Mouse (Mus musculus) stomach, embryonic 16.5 days (tissue): ENCODE measurements at regions not wholly inside any gene's neighbourhood (a gene's known extent, or its start where the extent isn't known, plus 50 kb on each side); places are given as distances from the start of the nearest gene placed in this dataset.

Experiments used
- ATAC-seq: fragments of 200-750 bp; cut with Nextera tagmentation; 2 replicates; pipeline ENCODE4 v1.8.0; 2017; ENCODE audit warnings: moderate number of reproducible peaks, moderate TSS enrichment; ENCODE audit not compliant: insufficient read depth, low FRiP score
- H3K27ac ChIP-seq: fragments of 300-500 bp; sonication (generic); 2 replicates; pipeline ENCODE4 v1.5.1; 2014; ENCODE audit warnings: low read length
- H3K27me3 ChIP-seq: fragments of 300-500 bp; sonication (generic); 2 replicates; pipeline ENCODE4 v1.6.1; 2014; ENCODE audit warnings: low read length, control low read depth, mixed read lengths; ENCODE audit not compliant: control insufficient read depth, insufficient read depth
- H3K36me3 ChIP-seq: fragments of 300-500 bp; sonication (generic); 2 replicates; pipeline ENCODE4 v1.6.1; 2014; ENCODE audit warnings: low read length; ENCODE audit not compliant: control insufficient read depth, insufficient read depth
- H3K4me1 ChIP-seq: fragments of 300-500 bp; sonication (generic); 2 replicates; pipeline ENCODE4 v1.6.1; 2014; ENCODE audit warnings: low read length, control low read depth, mixed read lengths; ENCODE audit not compliant: control insufficient read depth, insufficient read depth
- H3K4me2 ChIP-seq: fragments of 300-500 bp; sonication (generic); 2 replicates; pipeline ENCODE4 v1.6.1; 2014; ENCODE audit warnings: low read depth, low read length, mixed read lengths
- H3K4me3 ChIP-seq: fragments of 300-500 bp; sonication (generic); replicated peaks from 2 replicates; pipeline ENCODE4 v1.5.1; 2014; ENCODE audit warnings: mild to moderate bottlenecking, low read length
- H3K9ac ChIP-seq: fragments of 300-500 bp; sonication (generic); 2 replicates; pipeline ENCODE4 v1.6.1; 2014; ENCODE audit warnings: low read length
- H3K9me3 ChIP-seq: fragments of 300-500 bp; sonication (generic); replicated peaks from 2 replicates; pipeline ENCODE4 v1.6.1; 2016; ENCODE audit warnings: low read length, control low read depth; ENCODE audit not compliant: control insufficient read depth
- WGBS: fragments of 180-500 bp; shearing (Covaris S2); extraction: QIAGEN DNeasy Blood & Tissue Kit; methylation state at CpG from one replicate; pipeline ENCODE4 v1.1.7; 2014; 5-methylcytosine and 5-hydroxymethylcytosine counted together

- H3K9me3 ChIP-seq = no peaks in the 10 kb centered on the region
- H3K27ac ChIP-seq = no peak overlapping the region
- no peak overlapping the region for H3K9ac ChIP-seq
- H3K4me3 ChIP-seq = no peak overlapping the region
- H3K4me2 ChIP-seq = no peak overlapping the region
- no peaks in the 10 kb centered on the region for H3K4me1 ChIP-seq
- no peak for ATAC-seq
- H3K36me3 ChIP-seq = no peaks in the 10 kb centered on the region
- WGBS = 62% methylated on average over 5 of the region's 5 CpGs
- no peaks in the 10 kb centered on the region for H3K27me3 ChIP-seq
These were observed 193.1 kb upstream of the Arhgap20 start for GRCm38 (mm10) chr9:51572040-51572439.

DNA sequence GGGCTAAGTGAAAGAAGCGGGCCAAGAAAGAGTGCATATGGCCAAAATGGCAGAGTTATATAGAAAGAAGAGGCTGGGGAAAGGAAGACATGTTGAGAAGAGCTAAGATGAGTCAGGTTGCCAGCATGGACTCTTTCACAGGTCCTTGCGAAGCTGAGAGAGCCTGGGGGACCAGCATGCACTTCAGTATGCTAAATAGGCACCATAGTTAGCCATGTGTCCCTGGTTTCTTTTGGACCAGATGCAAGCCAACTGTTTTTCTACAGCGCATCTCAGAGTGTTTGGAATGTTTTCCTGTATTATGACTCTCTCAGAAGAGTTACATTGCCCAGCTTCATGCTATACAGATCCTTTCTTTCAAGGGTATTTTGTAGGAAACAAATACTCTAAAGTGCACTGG is 183.5 kb upstream of the Arhgap20 start:
- Histone ChIP-seq H3K4me1 (no peaks in the 10 kb centered on the region), H3K4me3 (no peak overlapping the region), H3K9ac (no peak overlapping the region), H3K27me3 (no peaks in the 10 kb centered on the region), H3K4me2 (no peak overlapping the region), H3K36me3 (no peaks in the 10 kb centered on the region), H3K27ac (no peak overlapping the region), H3K9me3 (no peaks in the 10 kb centered on the region)
- 81% methylated on average over 3 of the region's 3 CpGs for WGBS
- no peak for ATAC-seq

DNA sequence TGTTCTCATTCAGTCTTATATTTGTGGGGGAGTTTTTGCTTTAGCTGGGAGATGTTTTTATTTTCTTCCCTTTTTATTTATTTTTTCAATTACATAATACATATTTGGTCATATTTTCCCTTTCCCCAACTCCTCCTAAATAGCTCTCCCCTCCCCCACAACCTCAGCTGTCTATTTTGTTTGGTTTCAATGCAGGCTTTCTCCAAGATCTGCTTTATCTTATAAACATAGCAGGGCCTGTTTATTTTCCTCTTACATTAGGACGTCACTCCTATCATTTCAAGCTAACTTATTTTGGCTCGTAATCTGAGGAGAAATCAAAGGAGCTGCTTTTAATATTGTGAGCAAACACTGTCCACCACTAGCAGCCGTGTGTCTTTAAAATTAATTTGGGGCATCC is 171.4 kb upstream of the Arhgap20 start:
- H3K9me3 ChIP-seq = no peaks in the 10 kb centered on the region
- H3K4me2 ChIP-seq = no peak overlapping the region
- no peaks in the 10 kb centered on the region for H3K36me3 ChIP-seq
- ATAC-seq = no peak
- no peak overlapping the region for H3K27ac ChIP-seq
- no peak overlapping the region for H3K9ac ChIP-seq
- H3K4me1 ChIP-seq = peaks cover 3% of the 10 kb centered on the region; the same call in 1 of the 2 replicates
- no peak overlapping the region for H3K4me3 ChIP-seq
- H3K27me3 ChIP-seq = no peaks in the 10 kb centered on the region
- 27% methylated on average over 3 of the region's 3 CpGs for WGBS

DNA sequence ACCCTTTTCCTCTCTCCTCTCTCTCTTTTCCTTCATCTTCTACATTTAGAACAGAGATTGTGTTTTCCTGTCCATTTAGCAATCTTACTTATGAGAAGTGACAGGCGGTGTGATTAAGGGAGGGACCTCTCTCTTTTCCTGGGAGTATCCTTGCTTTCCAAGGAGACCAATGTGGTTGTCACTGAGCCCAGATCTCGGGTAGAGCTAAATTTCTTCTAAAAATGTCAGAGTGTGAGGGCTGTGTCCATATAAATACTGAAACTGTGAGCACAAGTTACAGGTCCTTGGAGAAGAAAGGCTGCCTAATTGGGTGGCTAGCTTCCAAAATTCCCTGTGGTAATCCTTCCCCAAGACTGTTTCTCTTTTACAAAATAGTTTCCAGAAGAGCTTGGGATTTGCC is 166.4 kb upstream of the Arhgap20 start:
- Histone ChIP-seq H3K4me1 (peaks cover 3% of the 10 kb centered on the region; the same call in 1 of the 2 replicates), H3K27me3 (no peaks in the 10 kb centered on the region), H3K27ac (no peak overlapping the region), H3K4me3 (no peak overlapping the region), H3K9ac (no peak overlapping the region), H3K36me3 (no peaks in the 10 kb centered on the region), H3K4me2 (no peak overlapping the region), H3K9me3 (no peaks in the 10 kb centered on the region)
- 51% methylated on average over 2 of the region's 2 CpGs for WGBS
- no peak for ATAC-seq

GRCm38 (mm10) chr9:51608158-51608557 is 157.0 kb upstream of the Arhgap20 start:
- H3K4me2 ChIP-seq = no peak overlapping the region
- WGBS = 73% methylated on average over 1 of the region's 1 CpGs
- H3K4me3 ChIP-seq = no peak overlapping the region
- ATAC-seq = no peak
- no peaks in the 10 kb centered on the region for H3K4me1 ChIP-seq
- H3K36me3 ChIP-seq = no peaks in the 10 kb centered on the region
- H3K27me3 ChIP-seq = no peaks in the 10 kb centered on the region
- no peak overlapping the region for H3K9ac ChIP-seq
- H3K9me3 ChIP-seq = no peaks in the 10 kb centered on the region
- H3K27ac ChIP-seq = no peak overlapping the region

DNA sequence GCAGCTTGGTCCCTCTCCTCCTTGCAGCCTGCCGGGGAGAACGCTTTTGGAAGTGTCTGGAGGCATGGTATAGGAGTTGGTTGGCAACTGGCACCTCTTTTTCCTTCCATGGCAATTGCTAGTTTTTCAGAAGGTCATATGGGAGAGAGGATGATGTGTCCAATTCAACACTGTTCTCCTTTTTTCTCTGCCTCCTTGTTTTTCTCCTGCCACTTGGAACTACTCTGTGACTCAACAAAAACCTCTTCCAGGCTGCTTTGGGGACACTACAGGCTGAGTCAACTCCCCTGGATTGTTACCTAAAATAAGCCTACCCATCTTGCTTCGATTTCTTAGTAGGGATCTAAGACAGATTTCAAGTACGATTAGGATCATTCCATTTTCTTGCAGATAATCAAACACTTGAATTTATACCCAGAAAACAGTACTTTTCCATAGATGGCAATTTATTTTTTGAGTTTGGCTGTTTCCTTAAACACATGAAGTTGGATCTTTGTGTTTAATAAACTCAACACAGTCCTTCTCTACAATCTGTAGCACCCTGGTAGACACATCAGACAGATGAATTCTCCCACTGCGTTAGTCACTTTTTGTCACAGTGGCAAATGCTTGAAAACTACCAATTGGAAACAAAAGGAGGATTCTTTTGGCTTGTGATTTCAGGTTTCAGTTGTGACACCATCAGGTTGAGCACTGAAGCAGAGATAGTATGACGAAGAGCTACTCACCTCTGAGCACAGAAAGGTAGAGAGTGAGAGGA is 156.3 kb upstream of the Arhgap20 start:
- Histone ChIP-seq H3K9me3 (no peaks in the 10 kb centered on the region), H3K27ac (no peak overlapping the region), H3K4me2 (no peak overlapping the region), H3K4me3 (no peak overlapping the region), H3K4me1 (no peaks in the 10 kb centered on the region), H3K36me3 (no peaks in the 10 kb centered on the region), H3K9ac (no peak overlapping the region), H3K27me3 (no peaks in the 10 kb centered on the region)
- no peak for ATAC-seq
- WGBS = 83% methylated on average over 6 of the region's 6 CpGs

- WGBS = 81% methylated on average over 4 of the region's 4 CpGs
- no peak for ATAC-seq
- Histone ChIP-seq H3K9me3 (no peaks in the 10 kb centered on the region), H3K27me3 (no peaks in the 10 kb centered on the region), H3K36me3 (no peaks in the 10 kb centered on the region), H3K27ac (no peak overlapping the region), H3K4me2 (no peak overlapping the region), H3K4me1 (no peaks in the 10 kb centered on the region), H3K9ac (no peak overlapping the region), H3K4me3 (no peak overlapping the region)
These were observed 139.0 kb upstream of the Arhgap20 start for GRCm38 (mm10) chr9:51626156-51626555.

- H3K9me3 ChIP-seq = no peaks in the 10 kb centered on the region
- no peak for ATAC-seq
- H3K36me3 ChIP-seq = no peaks in the 10 kb centered on the region
- H3K27me3 ChIP-seq = no peaks in the 10 kb centered on the region
- no peak overlapping the region for H3K27ac ChIP-seq
- H3K4me2 ChIP-seq = no peak overlapping the region
- H3K4me3 ChIP-seq = no peak overlapping the region
- H3K4me1 ChIP-seq = no peaks in the 10 kb centered on the region
- H3K9ac ChIP-seq = no peak overlapping the region
- WGBS = 90% methylated on average over 2 of the region's 2 CpGs
These were observed 129.0 kb upstream of the Arhgap20 start for GRCm38 (mm10) chr9:51636097-51636496.

- no peak overlapping the region for H3K27ac ChIP-seq
- WGBS = 87% methylated on average over 1 of the region's 1 CpGs
These were observed 128.5 kb upstream of the Arhgap20 start for GRCm38 (mm10) chr9:51636559-51637127.

More at GRCm38 (mm10) chr9:51636559-51637127, 128.5 kb upstream of the Arhgap20 start:
- no peaks in the 10 kb centered on the region for H3K36me3 ChIP-seq
- no peak overlapping the region for H3K4me2 ChIP-seq
- no peak overlapping the region for H3K9ac ChIP-seq
- no peak overlapping the region for H3K4me3 ChIP-seq
- no peaks in the 10 kb centered on the region for H3K9me3 ChIP-seq
- ATAC-seq = no peak
- no peaks in the 10 kb centered on the region for H3K4me1 ChIP-seq
- H3K27me3 ChIP-seq = no peaks in the 10 kb centered on the region
